Mouse (Mus musculus): Measurements from ENCODE around the gene Lats1.
A peak's percentile ranks its signal among the peaks of the same experiment; 100 is the strongest.

Gene Lats1

GRCm38 (mm10) chr10:7680731-7681301 lies at the start of gene Lats1, which contains the start of gene Pcmt1:
Gene Lats1 (plus strand): TSS chr10:7681214.
Gene Pcmt1 (minus strand): TSS chr10:7681136.
- peak; percentile 70 to 73 for DNase-seq (ENCODE audit: low spot score in 2 of 2)

- DNase-seq (ENCODE audit: low spot score in 2 of 2), result no peak
Measured at GRCm38 (mm10) chr10:7640366-7640765, 40.6 kb upstream of the Lats1 start.

DNA sequence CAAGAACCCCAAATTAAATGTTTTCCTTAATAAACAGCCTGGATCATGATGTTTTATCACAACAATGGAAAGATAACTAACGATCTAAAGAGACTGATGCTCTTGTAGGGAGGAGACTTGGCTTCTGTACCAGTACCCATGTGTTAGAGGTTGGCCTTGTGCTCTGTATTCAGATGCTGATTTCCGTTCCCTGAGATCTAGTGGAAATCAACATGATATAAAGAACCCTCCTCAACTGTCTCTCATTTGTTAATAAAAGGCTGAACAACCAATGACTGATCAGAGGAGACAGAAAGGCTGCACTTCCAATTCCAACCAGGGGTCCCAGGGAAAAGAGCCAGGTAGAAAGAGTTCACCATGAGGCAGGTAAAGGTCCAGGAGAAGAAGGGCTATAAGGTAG lies 35.1 kb upstream of the Lats1 start:
- no peak for DNase-seq (ENCODE audit: low spot score in 2 of 2)

DNA sequence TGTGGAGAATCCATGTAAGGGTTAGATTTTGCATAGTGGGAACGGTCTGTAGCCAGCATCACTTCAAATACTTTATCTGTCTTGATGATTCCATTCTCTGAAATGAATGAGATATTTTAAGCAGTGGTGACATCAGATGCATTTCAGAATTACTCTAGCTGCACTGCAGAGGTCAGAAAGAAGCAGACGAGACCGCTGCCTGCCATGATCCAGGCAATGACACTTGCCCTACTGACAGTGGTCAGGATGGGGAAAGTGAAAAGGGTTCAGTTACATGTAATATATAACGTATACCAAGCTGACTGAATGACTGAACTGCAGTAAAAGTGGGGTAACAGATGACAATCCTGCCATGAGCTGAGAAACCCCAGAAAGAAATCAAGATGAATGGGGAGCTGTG lies 32.0 kb upstream of the Lats1 start:
- DNase-seq (ENCODE audit: low spot score in 2 of 2), result no peak

DNA sequence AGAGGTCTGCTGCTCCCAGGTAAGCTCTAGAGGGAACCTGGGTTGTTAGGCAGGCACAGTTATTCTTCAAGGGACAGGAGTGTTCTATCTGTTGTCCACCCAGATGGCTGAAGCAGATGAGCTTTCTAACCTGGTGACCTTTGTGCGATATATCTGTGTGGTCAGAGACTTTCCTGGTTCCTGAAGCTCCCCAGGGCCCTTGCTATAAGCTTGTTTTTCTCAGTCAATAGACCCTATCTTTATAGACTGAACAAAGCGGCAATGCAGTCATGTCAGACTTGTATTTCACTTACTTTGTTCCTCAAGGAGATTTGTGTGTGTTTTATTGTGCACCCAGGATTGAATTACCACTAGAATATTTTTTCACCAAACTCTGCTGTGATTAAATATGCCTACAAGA lies 30.0 kb upstream of the Lats1 start:
- no peak for DNase-seq (ENCODE audit: low spot score in 2 of 2)

- DNase-seq (ENCODE audit: low spot score in 2 of 2), result no peak
Measured at GRCm38 (mm10) chr10:7662471-7663141, 18.4 kb upstream of the Lats1 start.

DNA sequence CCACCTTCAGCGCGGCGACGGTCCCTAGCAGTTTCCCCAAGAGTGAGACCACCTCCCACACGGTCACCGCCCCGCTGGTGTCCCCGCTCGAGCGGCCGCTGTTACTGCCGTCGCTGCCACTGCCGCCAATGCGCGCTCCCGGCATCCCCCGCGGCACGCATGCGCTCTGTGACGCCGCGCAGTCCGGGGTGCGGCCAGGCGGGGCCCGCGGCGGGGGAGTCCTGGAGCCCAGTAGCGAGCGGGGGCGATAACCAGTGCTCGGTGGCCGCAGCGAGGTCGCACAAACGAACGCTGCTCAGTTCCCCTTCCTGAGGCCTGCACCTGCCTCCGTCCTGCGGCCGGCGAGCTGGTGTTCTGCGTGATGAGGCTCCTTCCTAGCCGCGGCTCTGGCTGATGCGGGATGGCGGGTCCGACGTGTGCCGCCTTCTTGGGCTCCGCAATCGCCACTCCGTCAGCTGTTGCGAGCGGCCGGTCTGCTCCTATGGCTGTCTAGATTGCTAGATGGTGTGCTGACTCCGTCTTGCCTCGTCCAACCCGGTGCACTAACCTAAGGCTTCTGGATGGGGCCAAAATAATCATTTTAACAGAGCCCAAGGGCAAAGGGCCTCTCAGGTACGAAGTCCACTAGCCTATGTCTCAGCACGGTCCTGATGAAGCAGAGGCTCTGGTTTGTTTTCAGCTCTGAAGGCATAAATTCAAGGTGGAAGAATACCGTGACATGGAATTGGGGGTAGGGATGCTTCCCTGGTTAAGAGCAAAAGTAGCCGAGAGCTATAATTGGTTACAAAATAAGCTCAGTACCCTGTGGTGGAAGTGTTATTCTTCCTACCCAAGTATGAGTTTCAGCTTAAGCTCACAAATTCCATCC lies 17.6 kb upstream of the Lats1 start:
- peak; percentile 89 to 90 for DNase-seq (ENCODE audit: low spot score in 2 of 2)

- DNase-seq (ENCODE audit: low spot score in 2 of 2), result no peak
Measured at GRCm38 (mm10) chr10:7664027-7664526, 16.9 kb upstream of the Lats1 start.

DNA sequence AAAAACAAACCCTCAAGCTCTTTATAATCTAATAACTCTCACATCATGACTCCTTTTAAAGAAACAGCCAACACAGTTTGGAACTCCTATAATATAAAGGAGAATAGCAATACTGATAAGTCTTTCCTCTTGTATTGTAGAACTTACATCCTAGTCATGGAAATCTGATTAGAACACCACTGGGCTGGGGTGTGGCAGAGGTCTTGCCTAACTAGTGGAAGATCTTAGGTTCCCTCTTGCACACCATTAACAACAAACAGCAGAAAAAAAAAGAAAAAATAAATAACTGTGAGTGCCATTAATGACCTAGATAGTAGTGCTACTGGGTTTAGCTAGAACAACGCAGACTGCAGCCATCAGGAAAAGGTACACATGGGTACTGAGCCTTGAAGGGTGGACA lies 16.1 kb upstream of the Lats1 start:
- DNase-seq (ENCODE audit: low spot score in 2 of 2), result no peak

DNA sequence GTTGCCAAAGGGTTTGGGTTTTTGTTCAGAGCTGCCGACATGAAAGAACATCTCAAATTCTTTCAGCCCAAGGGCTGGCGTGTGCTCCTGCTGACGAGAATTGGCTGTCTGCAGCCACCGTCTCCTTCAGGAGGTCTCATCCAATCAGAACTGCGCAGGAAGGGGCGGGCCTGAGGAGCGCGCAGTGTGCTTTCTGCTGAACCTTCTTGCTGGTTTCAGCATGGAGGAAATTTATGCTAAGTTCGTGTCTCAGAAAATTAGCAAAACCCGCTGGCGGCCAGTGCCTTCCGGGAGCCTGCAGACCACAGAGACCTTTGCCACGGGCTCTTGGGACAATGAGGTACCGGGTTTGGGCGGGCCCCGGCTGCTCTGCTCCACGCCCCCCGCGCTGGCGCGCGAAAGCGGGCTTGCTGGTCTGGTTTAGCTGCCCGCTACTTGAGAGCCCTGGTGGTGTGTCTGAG lies 13.6 kb upstream of the Lats1 start, which contains the start of gene Nup43:
TSS of gene Nup43 (plus strand) at position 162 of the 461 bp plus-strand sequence.
- DNase-seq (ENCODE audit: low spot score in 2 of 2), result peak; percentile 77 to 81

GRCm38 (mm10) chr10:7673673-7674072 lies 7.3 kb upstream of the Lats1 start:
- no peak for DNase-seq (ENCODE audit: low spot score in 2 of 2)

DNA sequence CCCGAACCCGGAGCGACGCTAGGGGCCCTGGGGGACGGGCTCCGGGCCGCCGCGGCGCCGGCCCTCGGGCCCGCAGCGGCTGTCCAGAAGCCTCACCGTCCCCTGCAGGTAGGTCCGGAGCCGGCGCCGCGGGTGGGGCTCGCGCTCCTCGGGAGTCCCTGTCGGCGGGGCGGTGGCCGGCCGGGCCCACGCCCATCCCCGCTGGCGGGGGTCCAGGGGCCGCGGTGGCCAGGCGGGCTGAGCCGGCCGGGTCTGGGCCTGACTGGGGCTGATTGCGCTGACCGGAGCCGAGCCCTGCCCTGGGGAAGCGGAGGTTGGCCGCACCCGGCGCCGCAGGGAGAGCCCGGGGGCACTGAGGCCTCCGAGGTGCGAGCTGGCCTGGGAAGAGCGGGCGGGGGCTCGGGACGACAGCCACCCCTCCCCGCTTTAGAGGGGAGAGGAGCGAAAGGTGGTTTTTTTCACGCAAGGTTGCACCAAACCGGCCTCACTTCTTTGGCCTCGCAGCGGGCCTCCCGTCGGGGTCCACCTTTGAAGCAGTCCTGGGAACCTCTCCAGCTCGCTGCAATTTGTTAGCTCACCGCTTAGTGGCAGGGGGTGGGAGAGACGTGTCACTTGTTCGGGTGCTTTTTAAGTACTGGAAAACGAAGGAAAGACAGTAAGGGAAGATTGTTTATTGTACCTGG lies 470 bp downstream of the Lats1 start:
- DNase-seq (ENCODE audit: low spot score in 2 of 2), result peak; percentile 19 to 24

DNA sequence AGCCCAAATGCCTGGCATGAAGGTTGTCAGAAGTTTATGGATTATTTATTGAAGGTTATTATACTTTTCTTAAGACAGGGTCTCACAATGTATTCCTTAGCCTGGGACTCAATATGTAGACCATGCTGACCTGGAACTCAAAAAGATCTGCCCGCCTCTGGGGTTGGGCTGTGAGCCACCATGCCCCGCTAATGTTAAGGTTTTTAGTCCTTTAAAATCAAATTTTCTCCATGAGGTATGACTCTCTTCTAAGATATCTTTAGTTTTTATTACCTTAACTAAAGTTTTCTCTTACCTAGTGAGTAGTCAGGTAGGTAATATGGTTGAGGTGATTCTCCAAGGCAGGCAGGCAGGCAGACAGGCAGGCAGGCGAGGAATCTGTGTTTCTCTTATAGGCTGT lies 1.2 kb downstream of the Lats1 start:
- no peak for DNase-seq (ENCODE audit: low spot score in 2 of 2)

- no peak for DNase-seq (ENCODE audit: low spot score in 2 of 2)
Measured at GRCm38 (mm10) chr10:7686902-7687301, 5.9 kb downstream of the Lats1 start.

DNA sequence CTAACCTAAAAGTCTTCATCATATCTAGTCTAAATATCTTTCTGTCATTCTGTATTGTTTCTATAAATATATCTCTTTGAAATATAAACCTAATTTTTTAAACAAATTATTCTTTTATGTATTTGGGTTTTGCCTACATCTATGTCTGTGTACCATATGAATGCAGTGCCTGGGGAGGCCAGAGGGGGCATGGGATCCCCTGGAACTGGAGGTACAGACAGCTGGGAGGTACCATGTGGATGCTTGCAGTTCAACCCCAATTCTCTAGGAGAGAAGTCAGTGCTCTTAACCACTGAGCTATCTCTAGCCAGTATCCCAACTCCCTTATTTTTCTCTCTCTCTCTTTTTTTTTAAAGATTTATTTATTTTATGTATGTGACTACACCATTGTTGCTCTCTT lies 14.3 kb downstream of the Lats1 start:
- no peak for DNase-seq (ENCODE audit: low spot score in 2 of 2)

- DNase-seq (ENCODE audit: low spot score in 2 of 2), result no peak
Measured at GRCm38 (mm10) chr10:7700120-7700519, 19.1 kb downstream of the Lats1 start.

DNA sequence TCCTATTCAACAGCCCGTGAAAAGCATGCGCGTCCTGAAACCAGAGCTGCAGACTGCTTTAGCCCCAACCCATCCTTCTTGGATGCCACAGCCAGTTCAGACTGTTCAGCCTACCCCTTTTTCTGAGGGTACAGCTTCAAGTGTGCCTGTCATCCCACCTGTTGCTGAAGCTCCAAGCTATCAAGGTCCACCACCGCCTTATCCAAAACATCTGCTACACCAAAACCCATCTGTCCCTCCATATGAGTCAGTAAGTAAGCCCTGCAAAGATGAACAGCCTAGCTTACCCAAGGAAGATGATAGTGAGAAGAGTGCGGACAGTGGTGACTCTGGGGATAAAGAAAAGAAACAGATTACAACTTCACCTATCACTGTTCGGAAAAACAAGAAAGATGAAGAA lies 21.6 kb downstream of the Lats1 start:
- DNase-seq (ENCODE audit: low spot score in 2 of 2), result no peak

- no peak for DNase-seq (ENCODE audit: low spot score in 2 of 2)
Measured at GRCm38 (mm10) chr10:7710121-7710520, 29.1 kb downstream of the Lats1 start.

- no peak for DNase-seq (ENCODE audit: low spot score in 2 of 2)
Measured at GRCm38 (mm10) chr10:7712506-7712905, 31.5 kb downstream of the Lats1 start.

DNA sequence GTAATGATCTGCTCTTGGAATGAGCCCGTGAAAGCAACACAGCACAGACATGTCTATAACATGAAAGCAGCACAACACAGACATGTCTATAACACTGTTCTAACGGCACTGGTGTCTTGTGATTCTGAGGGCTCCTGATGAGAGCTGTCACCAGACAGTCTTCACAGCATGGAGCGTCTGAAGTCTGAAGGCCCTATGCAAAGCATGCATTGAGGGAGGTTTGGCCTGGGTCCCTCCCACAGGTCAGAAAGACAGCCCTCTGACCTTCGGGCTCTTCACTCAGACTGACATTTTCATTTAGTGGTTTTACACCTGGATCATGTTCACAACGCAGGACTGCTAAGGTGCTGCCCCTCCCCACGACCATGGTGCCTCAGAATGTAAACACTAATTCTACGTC lies 34.0 kb downstream of the Lats1 start:
- DNase-seq (ENCODE audit: low spot score in 2 of 2), result no peak

GRCm38 (mm10) chr10:7725751-7726500 lies 44.9 kb downstream of the Lats1 start, which contains the start of gene Katna1:
Gene Katna1 (plus strand): TSS chr10:7726000.
- DNase-seq (ENCODE audit: low spot score in 2 of 2), result peak; percentile 80 to 87
